Mouse (Mus musculus): ENCODE results near the gene Rag1.

Gene Rag1

DNA sequence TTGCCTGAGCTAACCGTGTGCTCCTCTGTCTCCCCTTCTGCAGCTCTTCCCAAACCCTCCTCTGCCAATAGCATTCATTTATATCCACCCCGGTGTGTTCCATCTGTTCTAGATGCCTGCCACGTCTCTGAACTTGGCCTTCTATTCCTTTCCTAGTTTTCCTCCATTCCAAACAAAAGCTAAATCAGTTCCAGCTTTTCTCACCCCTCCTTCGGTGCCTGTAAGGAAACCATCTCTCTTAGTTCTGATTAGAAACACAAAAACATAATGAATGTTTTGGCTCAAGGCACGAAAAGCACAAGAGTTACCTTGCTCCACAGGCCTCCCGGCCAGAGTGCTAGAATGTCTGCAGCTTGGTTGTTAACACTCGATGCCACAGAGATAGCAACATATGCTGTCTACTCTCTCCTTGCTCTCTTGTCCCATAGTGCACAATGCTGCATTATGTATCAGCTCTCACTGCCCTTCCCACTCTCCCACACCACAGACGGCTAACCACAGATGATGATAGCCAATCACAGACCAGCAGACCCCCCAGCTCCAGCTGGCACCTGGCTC, at the start of gene Rag1, which contains the start of gene B230118H07Rik:
Rag1 (minus strand) TSS at position 388 of the 558 bp plus-strand sequence.
B230118H07Rik (minus strand) TSS at position 419 of the 558 bp plus-strand sequence.
- in situ Hi-C loops (cut with MboI, MseI) = loop anchor here (10.0 kb wide), 1 partner anchor 174 kb away; no protein-coding TSS in a partner anchor

DNA sequence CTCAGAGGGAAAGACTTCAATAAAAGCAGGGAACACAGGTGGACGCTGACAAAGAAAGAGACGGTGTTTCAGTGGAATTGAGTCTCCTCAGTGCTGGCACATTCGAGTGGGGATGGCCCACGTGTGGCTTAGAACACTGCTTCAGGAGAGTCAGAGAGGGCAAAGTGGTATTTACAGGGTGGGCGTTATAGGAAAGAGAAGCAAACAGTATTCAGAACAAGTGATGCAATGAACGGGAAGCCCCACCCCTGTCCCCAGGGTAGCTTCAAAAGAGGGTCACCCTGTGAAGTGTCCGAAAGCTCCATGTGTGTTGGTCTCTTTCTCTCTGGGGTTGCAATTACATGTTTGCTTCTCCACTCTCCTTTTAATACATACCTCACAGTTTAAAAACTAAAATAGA, 46.3 kb upstream of the Rag1 start:
- in situ Hi-C loops (cut with MboI, MseI) = no loop called here

DNA sequence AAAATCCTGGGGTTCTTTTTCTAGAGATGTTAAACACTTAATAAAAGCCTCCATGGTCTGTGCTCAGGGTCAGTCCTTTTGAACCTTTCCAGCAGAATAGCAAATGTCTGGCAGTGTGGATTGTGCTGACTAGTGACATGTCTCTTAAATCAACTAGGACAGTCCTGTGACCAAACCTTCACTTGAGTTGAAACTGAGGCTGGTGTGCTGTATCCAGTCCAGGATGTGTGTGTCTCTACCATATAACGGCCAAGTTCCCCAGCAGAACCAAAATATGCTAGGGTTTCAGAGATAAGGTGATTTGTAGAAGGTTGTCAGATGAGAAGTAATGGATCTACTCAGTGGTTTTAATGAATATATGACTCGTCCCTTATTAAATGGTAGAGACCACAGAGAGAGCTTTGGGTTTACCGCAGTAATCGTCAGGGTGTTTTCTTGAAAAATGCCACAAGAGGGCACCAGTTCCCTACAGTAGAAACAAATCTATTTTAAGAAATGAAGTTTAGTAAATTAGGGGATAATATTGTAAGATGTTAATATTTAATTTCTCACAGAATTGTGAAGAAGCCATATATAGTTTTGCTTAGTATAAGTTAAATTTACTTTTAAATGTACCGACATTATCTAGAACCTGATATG, 44.4 kb upstream of the Rag1 start:
- in situ Hi-C loops (cut with MboI, MseI) = no loop called here

DNA sequence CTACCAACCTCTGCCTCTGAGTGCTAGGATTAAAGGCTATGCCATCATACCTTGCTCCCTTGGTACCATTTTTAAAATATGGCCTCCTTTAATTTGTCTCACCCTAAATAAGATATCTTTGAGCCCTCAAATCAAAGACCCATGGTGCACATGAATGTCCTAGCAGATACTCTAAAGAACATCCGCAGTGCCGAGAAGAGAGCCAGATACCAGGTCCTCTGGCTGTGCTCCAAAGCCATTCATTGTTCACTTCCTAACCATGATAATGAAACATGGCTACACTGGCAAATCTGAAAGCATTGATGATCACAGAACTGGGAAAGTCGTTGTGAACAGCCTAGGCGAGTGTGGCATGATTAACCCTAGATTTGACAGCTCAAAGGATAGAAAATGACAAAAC, 43.7 kb upstream of the Rag1 start:
- in situ Hi-C loops (cut with MboI, MseI) = no loop called here

DNA sequence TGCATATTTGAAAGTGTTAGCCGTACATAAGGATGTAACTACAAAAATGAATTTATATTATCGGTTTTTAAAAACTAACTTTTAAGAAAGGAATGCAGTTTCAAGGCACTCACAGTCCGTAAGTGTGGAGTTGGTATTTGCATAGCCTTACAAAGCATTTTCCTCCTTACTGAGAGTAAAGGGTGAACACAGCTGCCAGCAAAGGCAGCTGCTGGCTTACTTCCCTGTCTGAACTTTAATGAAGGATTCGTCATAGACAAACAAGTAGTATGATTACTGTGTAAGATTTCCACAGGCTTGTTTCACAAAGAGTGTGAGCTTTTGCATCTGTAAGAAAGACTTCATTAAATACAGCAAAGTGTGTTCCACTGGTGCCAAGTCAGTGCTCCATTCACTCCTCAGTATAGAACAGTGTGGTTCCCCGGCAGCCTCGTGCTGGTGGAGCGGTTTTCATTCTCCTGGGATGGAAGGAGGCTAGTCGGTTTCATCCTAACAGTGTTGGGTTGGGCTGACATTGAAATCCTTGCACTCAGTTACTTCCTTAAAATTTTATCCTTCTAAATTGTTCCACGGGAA, 41.0 kb upstream of the Rag1 start:
- in situ Hi-C loops (cut with MboI, MseI) = no loop called here

DNA sequence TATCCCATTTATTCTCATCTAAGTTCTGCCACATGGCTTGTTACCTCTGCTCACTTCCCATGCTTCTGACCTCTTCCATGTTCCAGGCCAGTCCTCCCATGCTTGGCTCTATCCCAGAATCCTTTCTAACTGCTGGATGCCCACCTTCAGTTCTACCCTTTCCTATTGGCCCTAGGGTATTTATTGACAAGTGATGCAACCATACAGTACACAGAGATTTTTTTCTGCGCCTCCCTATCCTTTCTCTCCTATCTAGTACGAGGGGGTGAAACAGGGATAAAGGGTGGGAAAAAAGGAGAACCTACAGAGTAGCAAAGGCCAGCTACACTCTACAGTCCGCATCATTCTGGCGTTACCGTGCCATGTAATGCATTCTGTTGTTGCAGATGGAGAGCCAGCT, 38.7 kb upstream of the Rag1 start:
- in situ Hi-C loops (cut with MboI, MseI) = no loop called here

DNA sequence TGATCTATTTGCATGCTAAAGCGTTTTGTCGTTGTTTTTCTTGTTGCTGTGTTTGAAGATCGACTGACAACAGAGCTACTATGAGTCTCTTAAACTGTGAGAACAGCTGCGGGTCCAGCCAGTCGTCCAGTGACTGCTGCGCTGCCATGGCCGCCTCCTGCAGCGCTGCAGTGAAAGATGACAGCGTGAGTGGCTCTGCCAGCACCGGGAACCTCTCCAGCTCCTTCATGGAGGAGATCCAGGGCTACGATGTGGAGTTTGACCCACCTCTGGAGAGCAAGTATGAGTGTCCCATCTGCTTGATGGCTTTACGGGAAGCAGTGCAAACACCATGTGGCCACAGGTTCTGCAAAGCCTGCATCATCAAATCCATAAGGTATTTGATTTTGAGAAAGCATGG, 35.1 kb upstream of the Rag1 start:
- in situ Hi-C loops (cut with MboI, MseI) = no loop called here

DNA sequence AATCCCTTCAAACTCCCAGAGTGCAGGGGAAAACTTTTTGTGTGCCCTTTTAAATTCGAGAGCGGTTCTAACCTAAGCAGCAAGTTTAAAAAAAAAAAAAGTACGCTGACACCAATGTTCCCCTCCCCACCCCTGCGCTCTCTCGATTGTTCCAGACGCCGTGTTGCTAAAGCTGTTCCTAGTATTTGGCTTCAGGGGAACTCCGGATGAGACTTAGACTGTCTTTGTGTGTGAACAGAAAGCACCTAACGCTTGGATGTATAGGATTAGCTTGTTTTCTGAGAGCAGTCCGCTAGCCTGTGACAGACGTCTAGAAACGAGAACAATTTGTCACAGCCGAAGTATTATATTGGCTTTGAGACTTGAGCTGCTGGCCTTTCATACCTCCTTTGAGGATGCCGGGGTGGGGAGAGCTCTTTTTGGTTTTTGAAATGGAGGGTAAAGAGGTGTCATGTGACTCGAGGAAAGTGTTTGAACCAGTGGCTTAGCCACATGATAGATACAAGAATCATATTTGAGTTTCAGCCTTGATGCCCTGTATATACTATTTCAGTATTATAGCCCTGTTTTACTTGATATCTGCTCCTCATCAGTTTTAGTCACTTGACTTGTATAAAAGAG, 30.0 kb upstream of the Rag1 start:
- in situ Hi-C loops (cut with MboI, MseI) = no loop called here

DNA sequence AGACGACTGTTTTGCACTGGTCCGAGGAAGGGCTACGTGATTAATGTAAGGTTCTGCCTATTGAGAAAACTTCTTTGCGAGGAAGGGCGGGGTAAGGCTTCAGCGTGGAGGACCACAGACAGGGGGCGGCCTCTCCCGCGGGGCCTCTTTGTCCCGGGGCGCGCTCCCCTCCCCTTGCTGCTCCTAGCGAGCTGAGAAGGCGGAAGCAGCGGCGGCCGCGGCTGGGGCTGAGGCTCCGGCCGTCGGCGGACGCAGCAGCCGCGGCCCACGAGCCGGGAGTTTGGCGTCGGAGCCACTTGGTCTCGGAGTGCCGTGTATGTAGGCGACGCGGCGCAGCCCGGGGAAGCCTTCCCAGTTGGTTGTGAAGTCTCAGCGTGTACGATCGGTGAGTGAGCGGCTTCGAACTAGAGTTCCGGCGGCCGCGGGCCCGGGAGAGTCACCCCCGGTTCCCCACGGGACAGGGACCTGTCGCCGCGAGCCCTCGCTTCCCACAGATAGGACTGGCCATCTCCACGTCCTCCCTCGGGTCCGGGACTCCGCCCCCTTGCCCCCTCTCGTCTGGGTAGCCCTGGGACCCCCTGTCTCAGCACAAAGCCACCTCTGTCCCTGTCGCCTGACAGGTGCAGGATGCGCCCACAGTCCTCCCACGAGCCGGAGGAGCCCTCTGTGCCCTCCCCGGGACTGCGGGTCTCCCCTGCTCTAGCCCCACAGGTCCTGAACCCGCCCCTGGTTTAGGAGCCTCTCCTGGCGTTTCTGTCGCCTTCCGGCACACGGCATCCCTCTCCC, 29.1 kb upstream of the Rag1 start, which contains the start of gene Traf6:
Traf6 (plus strand) TSS at position 194 of the 786 bp plus-strand sequence.
- in situ Hi-C loops (cut with MboI, MseI) = no loop called here

DNA sequence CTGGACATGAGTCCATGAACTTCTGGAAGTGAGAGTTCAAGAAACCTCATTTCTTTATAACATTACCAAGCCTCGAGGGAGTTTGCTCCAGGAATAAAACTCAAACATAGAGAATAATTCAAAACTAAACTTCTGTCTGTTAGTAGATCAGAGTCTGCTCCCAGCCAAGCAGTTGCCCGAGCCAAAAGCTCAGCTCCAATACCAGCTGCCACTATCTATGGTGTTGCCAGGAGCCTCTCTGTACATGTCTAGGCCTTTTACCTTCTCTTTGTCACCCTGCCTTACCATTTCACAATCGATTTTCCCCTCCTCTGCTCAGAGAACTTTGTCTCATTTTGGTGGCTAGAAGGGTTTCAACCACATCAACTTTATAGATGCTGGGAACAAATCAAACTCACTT, 24.2 kb upstream of the Rag1 start:
- in situ Hi-C loops (cut with MboI, MseI) = loop anchor here (5.0 kb wide), 1 partner anchor 514 kb away; the partner anchor contains the start of gene Ldlrad3

DNA sequence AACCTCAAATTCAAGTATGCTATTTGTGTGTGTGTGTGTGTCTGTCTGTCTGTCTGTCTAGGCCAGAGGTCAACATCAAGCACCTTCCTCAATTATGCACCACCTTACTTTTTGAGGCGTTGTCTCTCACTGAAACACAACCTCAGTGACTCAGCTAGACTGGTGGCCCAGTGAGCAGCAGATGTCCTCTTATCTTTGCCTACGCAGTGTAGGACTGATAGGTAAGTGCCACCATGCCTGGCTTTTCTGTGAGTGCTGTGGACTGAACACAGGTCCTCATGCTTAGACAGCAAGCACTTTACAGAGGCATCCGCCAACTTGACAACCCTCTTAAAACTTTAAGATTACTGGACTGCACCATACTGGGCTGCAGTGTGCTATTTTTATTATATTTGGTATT, 19.4 kb upstream of the Rag1 start:
- in situ Hi-C loops (cut with MboI, MseI) = no loop called here

DNA sequence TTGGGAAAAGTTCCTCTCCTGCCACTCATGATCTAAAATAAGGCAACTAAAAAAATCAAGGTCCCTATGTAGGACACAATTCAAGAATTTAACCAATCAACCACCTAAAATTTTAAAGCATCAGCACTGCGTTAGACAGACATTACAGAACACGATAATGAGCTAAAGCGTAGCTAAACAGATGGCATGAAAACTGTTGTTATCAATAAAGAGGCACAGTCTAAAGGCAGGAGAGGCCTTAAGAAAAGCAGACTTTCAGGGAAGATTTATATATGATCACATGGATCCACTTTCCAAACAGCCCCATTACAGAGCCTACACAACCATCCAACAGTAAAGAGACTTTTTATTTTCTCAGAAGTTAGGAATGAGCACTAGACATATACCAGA, 16.4 kb upstream of the Rag1 start:
- in situ Hi-C loops (cut with MboI, MseI) = no loop called here

DNA sequence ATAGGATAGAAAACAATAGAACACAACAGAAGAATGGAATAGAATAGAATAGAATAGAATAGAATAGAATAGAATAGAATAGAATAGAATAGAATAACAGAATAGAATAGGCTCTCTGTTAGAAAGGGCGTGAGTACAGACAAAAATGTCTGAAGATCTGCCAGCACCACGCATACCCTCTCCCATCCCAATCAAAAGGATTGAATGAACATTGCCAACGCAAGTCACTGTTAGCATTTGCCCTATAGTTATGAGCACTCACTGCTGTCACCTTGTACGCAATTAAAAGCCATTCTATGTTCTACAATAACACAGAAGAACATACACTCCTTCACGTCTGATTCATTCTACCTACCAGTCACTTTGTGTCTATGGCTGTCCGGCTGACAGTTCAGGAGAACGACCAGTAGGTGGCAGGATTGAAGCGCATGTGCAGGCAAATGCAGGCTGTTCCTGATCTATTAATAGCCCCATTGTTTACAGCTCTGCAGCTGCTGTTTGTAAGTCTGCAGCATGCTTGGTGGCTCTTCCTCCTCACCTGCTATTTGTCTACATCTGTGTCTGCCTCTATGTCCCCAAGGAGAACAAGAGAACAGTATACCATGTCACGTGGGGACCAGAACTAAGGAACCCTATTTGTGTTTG, 15.9 kb upstream of the Rag1 start:
- in situ Hi-C loops (cut with MboI, MseI) = no loop called here

DNA sequence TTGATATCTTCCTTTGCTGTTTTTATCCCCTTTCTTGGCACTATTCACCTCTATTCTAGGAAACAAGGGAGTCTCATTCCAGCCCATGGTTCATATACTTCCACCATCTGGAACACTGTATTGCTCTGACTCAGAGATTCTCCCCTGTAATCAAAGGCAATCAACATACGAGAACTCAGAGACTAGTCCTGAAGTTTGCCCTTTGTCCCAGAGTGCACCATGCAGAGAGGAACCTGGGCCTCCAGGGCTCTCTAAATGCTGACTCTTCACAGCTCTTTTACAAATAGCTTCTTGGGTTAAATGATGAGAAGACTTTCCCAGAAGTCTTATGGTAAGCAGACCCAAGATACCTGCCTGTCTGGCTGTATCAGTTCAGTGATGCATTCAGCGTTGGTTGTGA, 11.2 kb upstream of the Rag1 start:
- in situ Hi-C loops (cut with MboI, MseI) = no loop called here

DNA sequence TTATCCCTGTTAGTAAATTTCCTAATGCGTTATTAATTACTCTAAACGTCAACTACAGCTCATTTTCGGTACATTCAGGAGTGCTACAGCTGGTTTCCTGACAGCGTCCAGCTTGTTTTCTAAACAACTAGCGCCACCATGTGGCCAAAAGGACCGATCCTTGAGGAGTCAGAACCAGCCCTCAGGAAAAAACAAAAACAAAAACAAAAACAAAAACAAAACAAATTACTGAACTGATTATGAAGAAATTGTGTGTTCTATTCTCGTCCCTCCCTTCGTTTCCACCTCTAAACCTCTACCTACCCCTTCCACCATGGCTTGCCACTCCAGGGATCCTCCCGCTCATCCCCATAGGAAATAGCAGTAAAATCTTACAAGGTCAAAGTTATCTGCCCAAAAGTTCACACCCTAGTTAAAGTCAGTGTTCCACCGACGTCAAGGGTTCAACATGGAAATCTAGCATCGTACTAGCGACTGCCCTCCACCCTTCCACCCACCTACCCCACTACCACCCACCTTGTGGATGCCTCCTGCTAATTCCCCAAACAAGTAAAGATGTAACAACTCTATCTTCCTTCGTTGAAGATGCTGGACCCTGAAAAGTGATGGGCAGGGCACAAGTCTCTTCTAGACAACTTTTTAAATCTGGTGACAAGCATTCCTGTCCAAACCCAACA, 3.8 kb upstream of the Rag1 start:
- in situ Hi-C loops (cut with MboI, MseI) = no loop called here

DNA sequence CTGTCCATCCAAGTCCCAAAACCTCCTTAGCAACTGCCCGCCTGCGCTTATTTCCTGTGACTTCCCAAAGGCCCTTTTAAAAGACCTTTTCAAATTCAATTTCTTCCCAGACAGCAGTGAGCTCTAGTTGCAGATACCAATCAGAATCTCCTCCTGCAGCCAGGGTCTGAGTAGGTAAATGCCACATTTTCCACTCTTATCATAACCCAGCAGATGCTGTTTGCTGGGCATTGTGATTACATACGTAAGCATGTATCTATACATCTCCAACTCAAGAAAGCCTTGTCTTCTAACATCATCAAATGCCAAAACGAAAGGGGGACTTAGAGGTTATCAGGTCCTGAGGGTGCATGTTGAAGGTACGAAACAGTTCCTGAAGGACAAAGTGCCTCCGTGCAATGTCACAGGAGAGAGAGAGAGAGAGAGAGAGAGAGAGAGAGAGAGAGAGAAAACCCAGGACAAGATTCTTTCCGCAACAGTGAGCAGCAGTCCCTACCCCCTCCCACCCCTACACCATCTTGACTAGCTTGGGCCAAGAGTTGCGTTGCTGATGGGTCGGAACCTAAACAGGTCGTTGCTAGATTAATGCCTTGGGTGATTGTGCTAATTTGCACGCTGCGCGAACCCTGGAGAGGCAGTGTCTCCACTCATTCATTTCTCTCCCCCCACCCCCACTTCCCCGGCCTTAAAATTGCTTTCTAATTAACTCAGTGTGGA, 3.1 kb upstream of the Rag1 start:
- in situ Hi-C loops (cut with MboI, MseI) = no loop called here

DNA sequence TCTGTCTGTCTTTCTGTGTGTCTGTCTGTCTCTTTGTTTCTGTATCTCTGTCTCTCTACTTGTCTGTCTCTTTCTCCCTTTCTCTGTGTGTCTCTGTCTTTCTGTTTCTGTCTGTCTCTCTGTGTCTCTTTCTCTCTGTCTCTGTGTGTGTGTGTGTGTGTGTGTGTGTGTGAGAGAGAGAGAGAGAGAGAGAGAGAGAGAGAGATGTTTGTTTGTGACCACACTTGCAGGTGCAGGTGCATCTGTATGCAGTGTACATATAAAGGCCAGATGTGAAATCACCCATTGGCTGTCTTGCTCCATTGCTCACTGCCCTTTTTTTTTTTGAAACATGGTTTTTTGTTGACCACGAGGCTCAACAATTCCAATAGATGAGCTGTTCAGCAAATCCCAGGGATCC, 1.1 kb upstream of the Rag1 start:
- in situ Hi-C loops (cut with MboI, MseI) = no loop called here

DNA sequence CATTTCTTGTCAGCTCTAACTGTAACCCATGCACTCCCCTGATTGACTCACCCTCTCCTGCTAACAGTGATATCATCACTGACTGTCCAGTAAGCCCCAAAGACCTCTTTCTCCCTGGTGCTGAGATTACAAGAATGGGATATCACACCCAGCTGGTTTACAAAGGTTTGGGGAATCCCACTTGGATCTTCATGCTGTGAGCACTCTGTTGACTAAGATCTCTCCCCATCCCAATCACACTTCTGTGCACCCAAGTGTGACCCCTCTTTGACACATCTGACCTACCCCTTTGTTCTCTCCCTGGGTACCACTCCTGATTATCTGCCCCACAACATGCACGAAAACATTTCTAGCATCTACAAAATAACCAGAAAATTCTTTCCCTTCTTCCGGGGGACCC, 940 bp downstream of the Rag1 start:
- in situ Hi-C loops (cut with MboI, MseI) = loop anchor here (10.0 kb wide), 1 partner anchor 174 kb away; no protein-coding TSS in a partner anchor

DNA sequence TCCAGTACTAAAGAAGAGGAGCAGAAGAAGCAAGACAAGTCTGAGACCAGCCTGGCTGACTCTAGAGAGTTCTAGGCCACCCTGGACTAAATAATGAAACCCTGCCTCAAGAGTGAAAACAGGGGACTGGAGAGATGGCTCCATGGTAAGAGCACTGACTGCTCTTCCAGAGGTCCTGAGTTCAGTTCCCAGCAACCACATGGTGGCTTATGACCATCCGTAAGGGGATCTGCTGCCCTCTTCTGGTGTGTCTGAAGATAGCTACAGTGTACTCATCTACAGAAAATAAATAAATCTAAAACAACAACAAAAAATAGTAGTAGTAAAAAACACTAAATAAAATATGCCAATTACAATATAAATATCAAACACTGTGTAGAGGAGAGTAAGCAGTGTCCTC, 3.5 kb downstream of the Rag1 start:
- in situ Hi-C loops (cut with MboI, MseI) = loop anchor here (10.0 kb wide), 1 partner anchor 171 kb away; no protein-coding TSS in a partner anchor

DNA sequence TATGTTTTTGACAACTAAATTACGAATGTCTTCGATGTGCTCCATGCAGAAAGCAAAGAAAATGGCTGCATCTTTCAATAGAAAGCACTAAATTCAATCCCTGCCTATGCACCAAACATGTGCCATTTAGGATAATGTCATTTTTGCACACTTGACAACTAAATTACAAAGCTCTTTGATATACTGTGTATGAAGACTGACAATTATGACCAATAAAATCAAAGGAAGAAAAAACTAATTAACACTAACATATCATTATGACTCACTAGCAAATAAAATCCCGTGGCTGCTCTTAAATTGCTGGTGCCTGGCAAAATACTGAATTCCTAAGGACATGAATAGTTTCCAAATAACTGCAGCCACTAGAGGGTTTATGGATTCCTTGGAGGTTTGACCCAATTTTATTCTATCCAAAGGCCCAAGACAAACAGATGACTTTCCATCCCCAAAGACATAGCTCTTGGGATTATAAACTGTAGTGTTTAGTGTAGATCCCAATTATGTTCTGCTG, 9.4 kb downstream of the Rag1 start:
- in situ Hi-C loops (cut with MboI, MseI) = loop anchor here (10.0 kb wide), 1 partner anchor 165 kb away; no protein-coding TSS in a partner anchor
